Mouse (Mus musculus) forebrain, embryonic 16.5 days (tissue): ENCODE data around the gene Ddx52. TPM values are rescaled to one million over a fixed set of nuclear protein-coding genes. Genes with fewer than 3 reads are reported as not detected.

ENCODE experiments used
- ATAC-seq: fragments of 200-750 bp; cut with Nextera tagmentation; 2 replicates; pipeline ENCODE4 v1.8.0; 2017; ENCODE audit warnings: mild to moderate bottlenecking, moderate library complexity
- H3K27ac ChIP-seq: fragments of 300-500 bp; sonication (generic); 2 replicates; pipeline ENCODE4 v1.5.1; 2014; ENCODE audit warnings: low read length, control low read depth
- H3K27me3 ChIP-seq: fragments of 300-500 bp; sonication (generic); replicated peaks from 2 replicates; pipeline ENCODE4 v1.6.1; 2014; ENCODE audit warnings: low read length; ENCODE audit not compliant: control insufficient read depth, insufficient read depth
- H3K36me3 ChIP-seq: fragments of 300-500 bp; sonication (generic); 2 replicates; pipeline ENCODE4 v1.6.1; 2014; ENCODE audit not compliant: control insufficient read depth, insufficient read depth
- H3K4me1 ChIP-seq: fragments of 300-500 bp; sonication (generic); replicated peaks from 2 replicates; pipeline ENCODE4 v1.6.1; 2014; ENCODE audit warnings: low read length; ENCODE audit not compliant: control insufficient read depth, insufficient read depth
- H3K4me2 ChIP-seq: fragments of 300-500 bp; sonication (generic); 2 replicates; pipeline ENCODE4 v1.6.1; 2014; ENCODE audit warnings: mild to moderate bottlenecking, low read length, control low read depth
- H3K4me3 ChIP-seq: fragments of 300-500 bp; sonication (generic); replicated peaks from 2 replicates; pipeline ENCODE4 v1.5.1; 2014; ENCODE audit warnings: mild to moderate bottlenecking, low read length, control low read depth
- H3K9ac ChIP-seq: fragments of 300-500 bp; sonication (generic); replicated peaks from 2 replicates; pipeline ENCODE4 v1.6.1; 2014; ENCODE audit warnings: low read depth, low read length, control low read depth
- H3K9me3 ChIP-seq: fragments of 300-500 bp; sonication (generic); 2 replicates; pipeline ENCODE4 v1.6.1; 2016; ENCODE audit warnings: low read length; ENCODE audit not compliant: control insufficient read depth
- WGBS: fragments of 180-500 bp; shearing (Covaris S2); extraction: QIAGEN DNeasy Blood & Tissue Kit; methylation state at CpG from one replicate; pipeline ENCODE4 v1.1.7; 2014; 5-methylcytosine and 5-hydroxymethylcytosine counted together
- polyA plus RNA-seq: library from polyadenylated mRNA; unstranded; fragments of >200 nt; fragmentation: Nextera tagmentation; extraction: Ambion mirVana; gene quantifications from 2 replicates; pipeline ENCODE4 v1.2.1, GENCODE M21; 2015

Ddx52 gene
- polyA plus RNA-seq, 1 experiment from 2014 or later, result 28.7 TPM

GRCm38 (mm10) chr11:83967436-83968204 is 25.8 kb downstream of the Ddx52 start:
- H3K27me3 ChIP-seq, result no peaks in the 10 kb centered on the region
- H3K9me3 ChIP-seq, result no peaks in the 10 kb centered on the region
- ATAC-seq, result no peak
- H3K4me3 ChIP-seq, result no peak overlapping the region
- no peak overlapping the region for H3K9ac ChIP-seq
- H3K4me1 ChIP-seq, result peaks cover 28% of the 10 kb centered on the region
- no peak overlapping the region for H3K4me2 ChIP-seq
- H3K36me3 ChIP-seq, result peaks cover 4% of the 10 kb centered on the region; the same call in 1 of the 2 replicates
- WGBS, result 62% methylated on average over 8 of the region's 8 CpGs
- H3K27ac ChIP-seq, result no peak overlapping the region

GRCm38 (mm10) chr11:83968205-83968575 is 26.3 kb downstream of the Ddx52 start:
- Histone ChIP-seq H3K4me3 (no peak overlapping the region), H3K36me3 (peaks cover 9% of the 10 kb centered on the region; the same call in 1 of the 2 replicates), H3K9me3 (no peaks in the 10 kb centered on the region), H3K27ac (no peak overlapping the region), H3K4me1 (peaks cover 28% of the 10 kb centered on the region), H3K4me2 (no peak overlapping the region), H3K27me3 (no peaks in the 10 kb centered on the region), H3K9ac (no peak overlapping the region)
- 83% methylated on average over 6 of the region's 6 CpGs for WGBS
- no peak for ATAC-seq

GRCm38 (mm10) chr11:83969040-83969439 is 27.2 kb downstream of the Ddx52 start:
- 93% methylated on average over 3 of the region's 3 CpGs for WGBS
- ATAC-seq, result no peak
- peaks cover 25% of the 10 kb centered on the region for H3K4me1 ChIP-seq

GRCm38 (mm10) chr11:83974561-83975346 is 32.9 kb downstream of the Ddx52 start:
- H3K4me2 ChIP-seq, result no peak overlapping the region
- H3K36me3 ChIP-seq, result peaks cover 39% of the 10 kb centered on the region
- 50% methylated on average over 7 of the region's 7 CpGs for WGBS

More at GRCm38 (mm10) chr11:83969040-83969439, 27.2 kb downstream of the Ddx52 start:
- H3K27ac ChIP-seq, result no peak overlapping the region
- H3K9ac ChIP-seq, result no peak overlapping the region
- no peaks in the 10 kb centered on the region for H3K27me3 ChIP-seq
- peaks cover 9% of the 10 kb centered on the region; the same call in 1 of the 2 replicates for H3K36me3 ChIP-seq
- no peaks in the 10 kb centered on the region for H3K9me3 ChIP-seq
- no peak overlapping the region for H3K4me2 ChIP-seq
- H3K4me3 ChIP-seq, result no peak overlapping the region

GRCm38 (mm10) chr11:83975488-83975887 is 33.6 kb downstream of the Ddx52 start:
- 97% methylated on average over 1 of the region's 1 CpGs for WGBS
- H3K4me2 ChIP-seq, result no peak overlapping the region
- peaks cover 43% of the 10 kb centered on the region for H3K36me3 ChIP-seq
- no peaks in the 10 kb centered on the region for H3K4me1 ChIP-seq
- no peak overlapping the region for H3K27ac ChIP-seq
- no peaks in the 10 kb centered on the region for H3K9me3 ChIP-seq
- H3K27me3 ChIP-seq, result no peaks in the 10 kb centered on the region
- H3K9ac ChIP-seq, result no peak overlapping the region
- H3K4me3 ChIP-seq, result no peak overlapping the region
- no peak for ATAC-seq

More at GRCm38 (mm10) chr11:83974561-83975346, 32.9 kb downstream of the Ddx52 start:
- Histone ChIP-seq H3K27ac (no peak overlapping the region), H3K4me1 (no peaks in the 10 kb centered on the region), H3K4me3 (no peak overlapping the region), H3K9ac (no peak overlapping the region), H3K27me3 (no peaks in the 10 kb centered on the region), H3K9me3 (no peaks in the 10 kb centered on the region)
- no peak for ATAC-seq

- Histone ChIP-seq H3K36me3 (peaks cover 40% of the 10 kb centered on the region), H3K4me2 (no peak overlapping the region)
- WGBS, result 76% methylated on average over 13 of the region's 13 CpGs
These were observed 34.5 kb downstream of the Ddx52 start for GRCm38 (mm10) chr11:83976236-83976977.

GRCm38 (mm10) chr11:83977810-83978209 is 35.9 kb downstream of the Ddx52 start:
- no peak overlapping the region for H3K4me2 ChIP-seq
- H3K4me3 ChIP-seq, result no peak overlapping the region
- no peak overlapping the region for H3K27ac ChIP-seq
- no peak overlapping the region for H3K9ac ChIP-seq
- no peak for ATAC-seq
- no peaks in the 10 kb centered on the region for H3K4me1 ChIP-seq
- H3K27me3 ChIP-seq, result no peaks in the 10 kb centered on the region
- H3K9me3 ChIP-seq, result no peaks in the 10 kb centered on the region
- WGBS, result 86% methylated on average over 2 of the region's 2 CpGs
- H3K36me3 ChIP-seq, result peaks cover 46% of the 10 kb centered on the region

More at GRCm38 (mm10) chr11:83976236-83976977, 34.5 kb downstream of the Ddx52 start:
- no peaks in the 10 kb centered on the region for H3K9me3 ChIP-seq
- H3K4me1 ChIP-seq, result no peaks in the 10 kb centered on the region
- no peak for ATAC-seq
- H3K27me3 ChIP-seq, result no peaks in the 10 kb centered on the region
- H3K9ac ChIP-seq, result no peak overlapping the region
- no peak overlapping the region for H3K4me3 ChIP-seq
- no peak overlapping the region for H3K27ac ChIP-seq

GRCm38 (mm10) chr11:83979992-83980391 is 38.1 kb downstream of the Ddx52 start:
- H3K4me2 ChIP-seq, result no peak overlapping the region
- no peaks in the 10 kb centered on the region for H3K9me3 ChIP-seq
- no peak overlapping the region for H3K4me3 ChIP-seq
- WGBS, result 92% methylated on average over 6 of the region's 6 CpGs
- no peak for ATAC-seq
- H3K4me1 ChIP-seq, result no peaks in the 10 kb centered on the region
- peaks cover 54% of the 10 kb centered on the region for H3K36me3 ChIP-seq
- no peaks in the 10 kb centered on the region for H3K27me3 ChIP-seq
- no peak overlapping the region for H3K9ac ChIP-seq
- no peak overlapping the region for H3K27ac ChIP-seq

- Histone ChIP-seq H3K27ac (no peak overlapping the region), H3K4me2 (no peak overlapping the region), H3K4me3 (no peak overlapping the region), H3K9me3 (no peaks in the 10 kb centered on the region), H3K36me3 (peaks cover 58% of the 10 kb centered on the region), H3K4me1 (no peaks in the 10 kb centered on the region), H3K9ac (no peak overlapping the region), H3K27me3 (no peaks in the 10 kb centered on the region)
- 47% methylated on average over 10 of the region's 10 CpGs for WGBS
- ATAC-seq, result no peak
These were observed 39.5 kb downstream of the Ddx52 start for GRCm38 (mm10) chr11:83981338-83981737.
